Mouse (Mus musculus) heart, postnatal 0 days (tissue): ENCODE results near the gene Dapk3.

Experiments used
- CTCF ChIP-seq: IDR thresholded peaks from 2 replicates; pipeline ENCODE4 v1.5.1; 2016; ENCODE audit warnings: antibody characterized with exemption, control low read depth, low read depth
- EP300 ChIP-seq: IDR thresholded peaks from 2 replicates; pipeline ENCODE4 v1.6.1; 2016; ENCODE audit warnings: antibody characterized with exemption, low read depth

DNA sequence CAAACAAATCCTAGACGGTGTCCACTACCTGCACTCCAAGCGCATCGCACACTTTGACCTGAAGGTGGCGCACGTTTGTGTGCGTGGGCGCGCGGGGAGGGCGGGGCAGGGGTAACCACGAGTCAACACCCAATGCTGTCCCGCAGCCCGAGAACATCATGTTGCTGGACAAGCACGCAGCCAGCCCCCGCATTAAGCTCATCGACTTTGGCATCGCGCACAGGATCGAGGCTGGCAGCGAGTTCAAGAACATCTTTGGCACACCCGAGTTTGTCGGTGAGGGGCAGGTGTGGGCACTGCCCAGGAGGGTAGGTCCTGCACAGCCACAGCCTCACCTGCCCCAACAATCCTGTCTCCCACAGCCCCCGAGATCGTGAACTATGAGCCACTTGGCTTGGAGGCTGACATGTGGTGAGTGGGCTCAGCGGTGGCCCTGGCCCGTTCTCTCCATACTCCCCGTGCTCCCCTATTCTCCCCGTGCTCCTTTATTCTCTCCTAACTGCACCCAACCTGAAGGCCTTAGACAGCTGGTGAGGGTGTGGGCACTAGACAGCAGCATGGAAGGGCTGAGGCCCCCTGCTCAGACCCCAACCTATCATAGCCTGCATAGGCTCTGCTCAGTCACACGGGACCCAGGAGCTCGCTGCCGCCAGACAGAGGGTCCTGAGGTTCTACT is 7.6 kb downstream of the Dapk3 start:
- peak; percentile 51 for TF ChIP-seq CTCF
- TF ChIP-seq EP300 = no peak
